Comparison of ENCODE assay signal across 14 mouse cellular contexts in genomic region chr6:53594316-53594715, GRCm38 (mm10).
"Had no signal": no experiment of that assay in that cellular context is flagged by ENCODE, and none has a peak within 500 bp of the region (broad histone marks: within the 10 kb centered on the region; RNA-seq: fewer than 3 reads in every experiment).

No protein-coding gene starts in this region.

- H3K4me3 ChIP-seq: limb, embryonic 15.5 days; liver, embryonic 12.5 days had no signal

- ATAC-seq: liver, embryonic 12.5 days had no signal

- H3K9ac ChIP-seq: limb, embryonic 15.5 days; liver, embryonic 12.5 days; lung, embryonic 14.5 days had no signal

- H3K27ac ChIP-seq: liver, embryonic 12.5 days had no signal

- H3K36me3 ChIP-seq: limb, embryonic 15.5 days; liver, embryonic 12.5 days had no signal

- DNase-seq: kidney, adult 11 months; kidney, postnatal 14 days; layer of hippocampus, adult 9-11 months; layer of hippocampus, postnatal 36 days; lung, embryonic 14.5 days; lung, postnatal 10 days; lung, postnatal 4 days; right cerebral cortex, postnatal 4 days; spleen, adult 18-20 months; thymus, adult 18-20 months; thymus, postnatal 14 days had no signal

- H3K9me3 ChIP-seq: limb, embryonic 15.5 days; liver, embryonic 12.5 days had no signal

- H3K4me2 ChIP-seq: limb, embryonic 15.5 days; liver, embryonic 12.5 days; lung, embryonic 14.5 days; midbrain, embryonic 11.5 days had no signal

- H3K27me3 ChIP-seq: limb, embryonic 15.5 days; liver, embryonic 12.5 days had no signal

- H3K4me1 ChIP-seq: liver, embryonic 12.5 days had no signal
